Mouse (Mus musculus) forebrain, embryonic 10.5 days (tissue): ENCODE measurements around the gene Cyp4f18. TPM values are rescaled to one million over a fixed set of nuclear protein-coding genes. Genes with fewer than 3 reads are reported as not detected.

Experiments
- DNase-seq: peaks from one replicate; pipeline ENCODE4 v3.0.0-alpha.2; 2017; ENCODE audit warnings: low spot score; ENCODE audit errors: extremely low spot score
- H3K27ac ChIP-seq: fragments of 300-500 bp; sonication (generic); 2 replicates; pipeline ENCODE4 v1.5.1; 2016; ENCODE audit warnings: mild to moderate bottlenecking
- H3K27me3 ChIP-seq: fragments of 300-500 bp; sonication (generic); 2 replicates; pipeline ENCODE4 v1.6.1; 2016; ENCODE audit warnings: mild to moderate bottlenecking; ENCODE audit not compliant: poor library complexity, severe bottlenecking
- H3K36me3 ChIP-seq: fragments of 300-500 bp; sonication (generic); replicated peaks from 2 replicates; pipeline ENCODE4 v1.6.1; 2016; ENCODE audit warnings: mild to moderate bottlenecking, moderate library complexity
- H3K4me1 ChIP-seq: fragments of 300-500 bp; sonication (generic); 2 replicates; pipeline ENCODE4 v1.6.1; 2016
- H3K4me3 ChIP-seq: fragments of 300-500 bp; sonication (generic); 2 replicates; pipeline ENCODE4 v1.5.1; 2016; ENCODE audit warnings: mild to moderate bottlenecking, moderate library complexity
- H3K9me3 ChIP-seq: fragments of 300-500 bp; sonication (generic); 2 replicates; pipeline ENCODE4 v1.6.1; 2016; ENCODE audit warnings: mild to moderate bottlenecking, moderate library complexity
- WGBS: fragments of 180-500 bp; shearing (Covaris S2); methylation state at CpG from one replicate; pipeline ENCODE4 v1.1.7; 2016; 5-methylcytosine and 5-hydroxymethylcytosine counted together
- polyA plus RNA-seq: library from polyadenylated mRNA; unstranded; fragments of >200 nt; fragmentation: Nextera tagmentation; extraction: Ambion mirVana; gene quantifications from 2 replicates; pipeline ENCODE4 v1.2.1, GENCODE M21; 2016

The Cyp4f18 gene
- polyA plus RNA-seq, 1 experiment from 2014 or later = 0.45 TPM

DNA sequence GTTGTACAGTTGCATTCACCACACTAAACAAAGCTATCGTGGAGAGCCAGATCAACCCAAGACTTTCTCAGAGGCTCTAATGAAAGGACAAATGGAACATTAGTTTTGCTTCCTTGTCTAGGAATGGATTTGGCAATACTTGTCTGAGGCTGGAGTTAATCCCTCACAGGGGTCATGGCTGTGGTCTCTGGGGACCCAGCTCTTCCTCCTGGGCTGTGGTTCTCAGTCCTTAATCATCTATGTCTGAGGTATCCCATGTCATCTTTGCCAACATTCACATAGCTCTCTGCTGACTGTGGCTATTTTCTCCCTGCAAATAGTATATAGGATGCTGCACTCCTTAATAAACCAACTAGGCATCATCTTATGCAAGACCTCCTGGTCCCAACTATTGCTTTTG lies 67.7 kb downstream of the Cyp4f18 start:
- Histone ChIP-seq H3K4me1 (no peaks in the 10 kb centered on the region), H3K4me3 (no peak overlapping the region), H3K36me3 (no peaks in the 10 kb centered on the region), H3K27me3 (no peaks in the 10 kb centered on the region), H3K9me3 (no peaks in the 10 kb centered on the region), H3K27ac (no peak overlapping the region)
- no peak for DNase-seq
- WGBS = 75% methylated on average over 1 of the region's 1 CpGs

- Histone ChIP-seq H3K4me1 (no peaks in the 10 kb centered on the region), H3K27ac (no peak overlapping the region), H3K36me3 (no peaks in the 10 kb centered on the region; the same call in 1 of the 2 replicates), H3K27me3 (no peaks in the 10 kb centered on the region), H3K9me3 (no peaks in the 10 kb centered on the region), H3K4me3 (no peak overlapping the region)
- no peak for DNase-seq
- 86% methylated on average over 2 of the region's 2 CpGs for WGBS
Observed at GRCm38 (mm10) chr8:71940293-71941208, 68.9 kb downstream of the Cyp4f18 start.

Other genes with a start within 250 kb of the Cyp4f18 start
- gene Zfp709, start 127.6 kb downstream of the Cyp4f18 start, polyA plus RNA-seq = 4.0 and 4.2 TPM in 2 replicates
- gene Zfp882, start 101.0 kb downstream of the Cyp4f18 start, polyA plus RNA-seq = 7.7 and 8.4 TPM in 2 replicates
- 36.9 and 37.5 TPM in 2 replicates for gene Zfp617, start 101.0 kb downstream of the Cyp4f18 start, polyA plus RNA-seq
- 27.8 and 28.8 TPM in 2 replicates for gene Zfp961, start 58.6 kb downstream of the Cyp4f18 start, polyA plus RNA-seq
- not detected in 2 replicates for gene Olfr372, start 31.6 kb upstream of the Cyp4f18 start, polyA plus RNA-seq
- gene Olfr373, start 73.6 kb upstream of the Cyp4f18 start, polyA plus RNA-seq = 0.06 TPM in 1 of 2 replicates, not detected in the other
- not detected in 2 replicates for gene Olfr374, start 97.4 kb upstream of the Cyp4f18 start, polyA plus RNA-seq
- 634 and 649 TPM in 2 replicates for gene Tpm4, start 125.3 kb upstream of the Cyp4f18 start, polyA plus RNA-seq
- gene Rab8a, start 151.6 kb upstream of the Cyp4f18 start, polyA plus RNA-seq = 138 and 144 TPM in 2 replicates
- 0.07 TPM in 1 of 2 replicates, not detected in the other for gene Hsh2d, start 180.0 kb upstream of the Cyp4f18 start, polyA plus RNA-seq
- not detected in 2 replicates for gene Cib3, start 203.2 kb upstream of the Cyp4f18 start, polyA plus RNA-seq
- not detected in 2 replicates for gene Gm11034, start 204.0 kb upstream of the Cyp4f18 start, polyA plus RNA-seq
- 77.6 and 80.0 TPM in 2 replicates for gene Fam32a, start 210.1 kb upstream of the Cyp4f18 start, polyA plus RNA-seq
- gene Ap1m1, start 230.4 kb upstream of the Cyp4f18 start, polyA plus RNA-seq = 181 and 183 TPM in 2 replicates